Mouse (Mus musculus) stomach, embryonic 15.5 days (tissue): ENCODE results near the gene Tiam2. TPM values are rescaled to one million over a fixed set of nuclear protein-coding genes. Genes with fewer than 3 reads are reported as not detected.

Source experiments
- ATAC-seq: fragments of 200-750 bp; cut with Nextera tagmentation; 2 replicates; pipeline ENCODE4 v1.8.0; 2017; ENCODE audit warnings: low read depth, moderate number of reproducible peaks, moderate TSS enrichment; ENCODE audit not compliant: insufficient read depth, low FRiP score
- H3K27ac ChIP-seq: fragments of 300-500 bp; sonication (generic); 2 replicates; pipeline ENCODE4 v1.5.1; 2015; ENCODE audit warnings: mild to moderate bottlenecking, inconsistent platforms
- H3K27me3 ChIP-seq: fragments of 300-500 bp; sonication (generic); replicated peaks from 2 replicates; pipeline ENCODE4 v1.6.1; 2015; ENCODE audit warnings: inconsistent platforms
- H3K36me3 ChIP-seq: fragments of 300-500 bp; sonication (generic); 2 replicates; pipeline ENCODE4 v1.6.1; 2015; ENCODE audit warnings: inconsistent platforms
- H3K4me1 ChIP-seq: fragments of 300-500 bp; sonication (generic); 2 replicates; pipeline ENCODE4 v1.6.1; 2015; ENCODE audit warnings: inconsistent platforms
- H3K4me2 ChIP-seq: fragments of 300-500 bp; sonication (generic); 2 replicates; pipeline ENCODE4 v1.6.1; 2015; ENCODE audit warnings: mild to moderate bottlenecking, inconsistent platforms
- H3K4me3 ChIP-seq: fragments of 300-500 bp; sonication (generic); replicated peaks from 2 replicates; pipeline ENCODE4 v1.5.1; 2015; ENCODE audit warnings: inconsistent platforms
- H3K9ac ChIP-seq: fragments of 300-500 bp; sonication (generic); 2 replicates; pipeline ENCODE4 v1.6.1; 2015; ENCODE audit warnings: inconsistent platforms
- H3K9me3 ChIP-seq: fragments of 300-500 bp; sonication (generic); 2 replicates; pipeline ENCODE4 v1.6.1; 2016; ENCODE audit warnings: inconsistent platforms
- WGBS: fragments of 180-500 bp; shearing (Covaris S2); methylation state at CpG from one replicate; pipeline ENCODE4 v1.1.7; 2015; 5-methylcytosine and 5-hydroxymethylcytosine counted together
- polyA plus RNA-seq: library from polyadenylated mRNA; unstranded; fragments of >200 nt; fragmentation: Nextera tagmentation; extraction: Ambion mirVana; gene quantifications from 2 replicates; pipeline ENCODE4 v1.2.1, GENCODE M21; 2015

Gene Tiam2
- polyA plus RNA-seq, 1 experiment from 2014 or later = 4.0 TPM

GRCm38 (mm10) chr17:3435299-3435698, 108.9 kb downstream of the Tiam2 start:
- Histone ChIP-seq H3K36me3 (no peaks in the 10 kb centered on the region), H3K27me3 (no peaks in the 10 kb centered on the region), H3K27ac (no peak overlapping the region), H3K4me3 (no peak overlapping the region), H3K4me1 (no peaks in the 10 kb centered on the region), H3K9ac (no peak overlapping the region), H3K4me2 (no peak overlapping the region), H3K9me3 (no peaks in the 10 kb centered on the region)
- no peak for ATAC-seq
- WGBS = 48% methylated on average over 1 of the region's 1 CpGs

GRCm38 (mm10) chr17:3436841-3437515, 110.6 kb downstream of the Tiam2 start:
- H3K27me3 ChIP-seq = no peaks in the 10 kb centered on the region
- H3K4me3 ChIP-seq = no peak overlapping the region
- 76% methylated on average over 12 of the region's 12 CpGs for WGBS
- no peak overlapping the region for H3K9ac ChIP-seq
- ATAC-seq = no peak
- no peaks in the 10 kb centered on the region for H3K4me1 ChIP-seq
- H3K36me3 ChIP-seq = no peaks in the 10 kb centered on the region
- H3K27ac ChIP-seq = no peak overlapping the region
- no peaks in the 10 kb centered on the region for H3K9me3 ChIP-seq
- no peak overlapping the region for H3K4me2 ChIP-seq

GRCm38 (mm10) chr17:3442526-3443401, 116.4 kb downstream of the Tiam2 start:
- H3K27me3 ChIP-seq = no peaks in the 10 kb centered on the region
- ATAC-seq = peak; percentile 39; the same call in 1 of the 2 replicates
- WGBS = 52% methylated on average over 10 of the region's 10 CpGs

DNA sequence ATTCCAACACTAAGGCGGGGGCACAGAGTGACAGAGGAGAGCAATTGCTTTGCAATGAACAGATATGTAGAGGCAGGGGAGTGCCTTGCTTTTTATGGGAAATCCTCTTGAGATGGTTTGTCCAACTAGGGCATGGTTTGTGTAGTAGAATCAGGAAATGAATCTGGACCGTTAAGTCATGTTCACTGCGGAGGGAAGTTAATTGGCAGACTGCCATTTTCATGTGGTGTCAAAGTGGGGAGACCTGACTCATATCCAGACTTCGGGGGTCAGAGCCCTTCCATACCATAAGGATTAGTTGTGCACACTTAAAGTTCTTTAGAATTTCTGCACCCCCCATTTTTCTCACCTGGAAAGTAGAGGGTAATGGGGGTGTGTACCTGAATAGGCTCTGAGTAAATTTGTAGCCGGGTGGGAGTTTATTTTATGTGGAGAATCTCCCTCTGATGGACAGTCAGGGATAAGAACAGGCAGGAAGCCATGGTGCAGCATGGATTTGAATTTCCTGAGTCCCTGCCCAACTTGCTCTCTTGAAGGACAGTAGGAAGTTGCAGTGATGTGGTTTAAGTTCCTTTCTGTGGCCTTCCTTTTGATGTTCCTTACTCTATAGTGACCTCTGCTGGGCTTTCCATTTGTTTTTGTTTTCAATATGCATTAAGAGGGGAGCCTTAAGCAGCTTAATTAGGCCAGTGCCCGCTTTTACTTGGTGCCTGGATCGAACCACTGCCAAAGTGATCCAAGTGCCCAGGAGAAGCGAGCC, 120.0 kb downstream of the Tiam2 start:
- ATAC-seq = no peak
- WGBS = 43% methylated on average over 8 of the region's 8 CpGs

More at GRCm38 (mm10) chr17:3442526-3443401, 116.4 kb downstream of the Tiam2 start:
- H3K9ac ChIP-seq = no peak overlapping the region
- no peak overlapping the region for H3K4me2 ChIP-seq
- no peaks in the 10 kb centered on the region for H3K9me3 ChIP-seq
- no peak overlapping the region for H3K27ac ChIP-seq
- H3K36me3 ChIP-seq = no peaks in the 10 kb centered on the region
- H3K4me1 ChIP-seq = no peaks in the 10 kb centered on the region
- no peak overlapping the region for H3K4me3 ChIP-seq

DNA sequence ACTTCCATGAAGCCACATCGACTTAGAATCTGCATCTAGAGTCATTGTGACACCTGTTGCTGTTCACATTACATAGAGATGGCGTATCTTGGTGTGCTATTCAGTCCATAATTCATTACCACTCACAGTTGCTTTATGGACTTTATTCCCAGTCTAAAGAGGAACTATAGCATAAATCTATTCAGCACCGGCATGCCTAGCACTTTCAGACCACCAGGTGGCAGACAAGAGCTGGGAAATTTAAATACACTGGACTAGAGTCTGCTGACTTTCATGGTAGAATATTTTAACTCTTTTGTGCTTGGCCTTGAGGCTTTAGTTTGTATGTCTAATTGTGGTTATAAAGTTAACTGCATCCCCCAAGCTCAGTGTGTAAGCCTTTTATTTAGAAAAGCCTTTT, 122.4 kb downstream of the Tiam2 start:
- H3K9me3 ChIP-seq = no peaks in the 10 kb centered on the region
- WGBS = 39% methylated on average over 3 of the region's 3 CpGs
- no peaks in the 10 kb centered on the region for H3K36me3 ChIP-seq
- H3K4me3 ChIP-seq = no peak overlapping the region
- no peak overlapping the region for H3K27ac ChIP-seq
- H3K27me3 ChIP-seq = no peaks in the 10 kb centered on the region
- no peaks in the 10 kb centered on the region for H3K4me1 ChIP-seq
- H3K9ac ChIP-seq = no peak overlapping the region
- 0 out of 2 replicates have a peak, but pooled peaks have one; percentile 24 for ATAC-seq
- no peak overlapping the region for H3K4me2 ChIP-seq

More for the DNA sequence above, 120.0 kb downstream of the Tiam2 start:
- Histone ChIP-seq H3K27me3 (no peaks in the 10 kb centered on the region), H3K9me3 (no peaks in the 10 kb centered on the region), H3K4me3 (no peak overlapping the region), H3K4me2 (no peak overlapping the region), H3K27ac (no peak overlapping the region), H3K9ac (no peak overlapping the region), H3K36me3 (no peaks in the 10 kb centered on the region), H3K4me1 (no peaks in the 10 kb centered on the region)

DNA sequence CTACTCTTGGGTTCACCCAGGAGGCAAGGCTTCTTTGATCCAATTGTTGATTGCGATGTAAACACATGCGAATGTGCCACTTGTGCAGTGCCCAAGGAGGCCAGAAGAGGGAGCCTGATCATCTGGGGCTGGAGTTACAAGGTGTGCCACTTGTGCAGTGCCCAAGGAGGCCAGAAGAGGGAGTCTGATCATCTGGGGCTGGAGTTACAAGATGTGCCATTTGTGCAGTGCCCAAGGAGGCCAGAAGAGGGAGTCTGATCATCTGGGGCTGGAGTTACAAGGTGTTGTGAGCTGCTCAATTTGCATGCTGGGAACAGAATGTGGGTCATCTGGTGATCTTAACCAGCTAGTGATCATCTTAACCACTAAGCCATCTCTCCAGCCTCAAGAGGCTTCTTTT, 124.7 kb downstream of the Tiam2 start:
- H3K9me3 ChIP-seq = no peaks in the 10 kb centered on the region
- H3K27me3 ChIP-seq = no peaks in the 10 kb centered on the region
- no peak overlapping the region for H3K27ac ChIP-seq
- 74% methylated on average over 2 of the region's 2 CpGs for WGBS
- no peaks in the 10 kb centered on the region for H3K4me1 ChIP-seq
- ATAC-seq = peak; percentile 48; the same call in 1 of the 2 replicates
- H3K4me3 ChIP-seq = no peak overlapping the region
- H3K36me3 ChIP-seq = no peaks in the 10 kb centered on the region
- no peak overlapping the region for H3K4me2 ChIP-seq
- H3K9ac ChIP-seq = no peak overlapping the region

DNA sequence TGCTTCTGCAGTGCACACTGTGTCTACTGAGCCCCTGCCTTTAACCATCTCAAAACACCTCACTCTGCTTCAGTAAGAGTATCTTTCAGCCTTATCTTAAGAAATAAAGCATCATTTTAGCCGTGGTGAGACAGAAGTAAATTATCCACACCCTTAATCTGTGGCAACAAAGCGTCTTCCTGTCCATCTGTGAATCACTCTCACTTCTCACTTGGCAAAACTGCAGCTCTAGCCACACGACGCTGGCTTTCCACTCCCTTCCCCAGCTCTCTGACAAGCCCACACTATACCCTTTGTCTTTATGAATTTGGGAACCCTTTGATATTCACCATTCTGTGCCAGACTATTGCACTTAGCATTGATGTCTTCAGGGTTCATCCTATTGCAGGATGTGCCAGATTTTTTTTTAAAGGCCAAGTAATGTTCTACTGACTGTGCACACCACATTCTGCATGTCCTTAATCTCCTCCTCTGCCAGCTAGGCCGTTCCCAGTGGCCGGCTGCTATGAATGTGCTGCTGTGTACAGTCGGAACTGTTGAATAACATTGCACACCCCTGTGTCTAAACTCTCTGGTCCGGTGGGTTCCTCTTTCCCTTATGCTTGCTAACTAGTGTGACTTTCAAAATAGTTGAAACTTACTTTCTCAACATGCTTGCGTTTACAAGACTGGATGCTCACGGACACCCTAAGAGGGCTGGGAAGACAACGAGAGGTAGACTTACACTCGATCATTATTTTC, 126.4 kb downstream of the Tiam2 start:
- no peaks in the 10 kb centered on the region for H3K9me3 ChIP-seq
- no peaks in the 10 kb centered on the region for H3K36me3 ChIP-seq
- ATAC-seq = no peak
- no peak overlapping the region for H3K4me2 ChIP-seq
- H3K27me3 ChIP-seq = no peaks in the 10 kb centered on the region
- 76% methylated on average over 12 of the region's 12 CpGs for WGBS
- no peak overlapping the region for H3K4me3 ChIP-seq
- H3K4me1 ChIP-seq = no peaks in the 10 kb centered on the region
- H3K27ac ChIP-seq = no peak overlapping the region
- H3K9ac ChIP-seq = no peak overlapping the region

- H3K9ac ChIP-seq = no peak overlapping the region
- H3K9me3 ChIP-seq = no peaks in the 10 kb centered on the region
- 19% methylated on average over 10 of the region's 10 CpGs for WGBS
- H3K27me3 ChIP-seq = no peaks in the 10 kb centered on the region
- H3K4me1 ChIP-seq = no peaks in the 10 kb centered on the region
- no peak overlapping the region for H3K4me3 ChIP-seq
- H3K36me3 ChIP-seq = no peaks in the 10 kb centered on the region
- no peak overlapping the region for H3K27ac ChIP-seq
- ATAC-seq = no peak; the same call in 1 of the 2 replicates
- H3K4me2 ChIP-seq = no peak overlapping the region
Observed at GRCm38 (mm10) chr17:3453946-3454345, 127.6 kb downstream of the Tiam2 start.

GRCm38 (mm10) chr17:3454850-3455249, 128.5 kb downstream of the Tiam2 start:
- H3K9me3 ChIP-seq = no peaks in the 10 kb centered on the region
- H3K4me1 ChIP-seq = no peaks in the 10 kb centered on the region
- H3K9ac ChIP-seq = no peak overlapping the region
- H3K4me3 ChIP-seq = no peak overlapping the region
- 83% methylated on average over 9 of the region's 9 CpGs for WGBS
- H3K4me2 ChIP-seq = no peak overlapping the region
- ATAC-seq = no peak
- no peaks in the 10 kb centered on the region for H3K27me3 ChIP-seq
- H3K36me3 ChIP-seq = no peaks in the 10 kb centered on the region
- no peak overlapping the region for H3K27ac ChIP-seq

GRCm38 (mm10) chr17:3457914-3458681, 131.7 kb downstream of the Tiam2 start:
- no peaks in the 10 kb centered on the region for H3K9me3 ChIP-seq
- ATAC-seq = no peak
- no peaks in the 10 kb centered on the region for H3K4me1 ChIP-seq
- no peak overlapping the region for H3K9ac ChIP-seq
- no peaks in the 10 kb centered on the region for H3K27me3 ChIP-seq
- H3K4me3 ChIP-seq = no peak overlapping the region
- WGBS = 55% methylated on average over 2 of the region's 2 CpGs
- H3K36me3 ChIP-seq = no peaks in the 10 kb centered on the region
- H3K4me2 ChIP-seq = no peak overlapping the region
- H3K27ac ChIP-seq = no peak overlapping the region

DNA sequence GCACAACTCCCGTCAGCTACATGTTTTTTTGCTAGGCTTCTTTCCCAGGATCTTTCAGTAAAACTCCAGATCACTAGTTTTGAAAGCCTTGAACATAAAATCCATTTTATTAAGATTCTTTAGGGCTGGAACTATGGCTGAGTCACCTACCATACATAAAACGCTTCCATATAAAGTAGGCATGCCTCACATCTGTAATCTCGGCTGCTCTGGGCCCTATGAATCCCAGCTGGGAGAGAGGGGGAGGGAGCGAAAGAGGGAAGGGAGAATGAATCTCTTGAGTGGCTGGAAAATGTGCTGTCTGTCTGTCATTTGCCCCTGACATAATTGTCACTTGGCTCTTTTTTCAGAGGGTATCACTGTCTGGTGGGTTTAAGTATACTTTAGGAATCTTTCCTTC, 139.5 kb downstream of the Tiam2 start:
- ATAC-seq = no peak
- Histone ChIP-seq H3K36me3 (no peaks in the 10 kb centered on the region), H3K4me1 (no peaks in the 10 kb centered on the region), H3K4me3 (no peak overlapping the region), H3K4me2 (no peak overlapping the region), H3K27me3 (no peaks in the 10 kb centered on the region), H3K9ac (no peak overlapping the region), H3K9me3 (no peaks in the 10 kb centered on the region), H3K27ac (no peak overlapping the region)
- 61% methylated on average over 4 of the region's 4 CpGs for WGBS
